Mouse (Mus musculus) E14TG2a.4 (cell line): ENCODE data around the gene App.

Experiments
- H3K27me3 ChIP-seq: 2 replicates; pipeline ENCODE4 v1.6.1; 2014; ENCODE audit warnings: low read length, control low read depth; ENCODE audit not compliant: insufficient read depth
- H3K36me3 ChIP-seq: 2 replicates; pipeline ENCODE4 v1.6.1; 2014; ENCODE audit warnings: low read length, control low read depth; ENCODE audit not compliant: insufficient read depth
- H3K4me1 ChIP-seq: replicated peaks from 2 replicates; pipeline ENCODE4 v1.6.1; 2014; ENCODE audit warnings: low read depth, low read length, control low read depth
- H3K4me3 ChIP-seq: replicated peaks from 2 replicates; pipeline ENCODE4 v1.5.1; 2014; ENCODE audit warnings: mild to moderate bottlenecking, low read length
- H3K9me3 ChIP-seq: 2 replicates; pipeline ENCODE4 v1.6.1; 2014; ENCODE audit warnings: low read length, control low read depth
- CTCF ChIP-seq: conservative IDR thresholded peaks from 2 replicates; pipeline ENCODE4 v1.5.1; 2014; ENCODE audit warnings: low read length
- NANOG ChIP-seq: IDR thresholded peaks from 2 replicates; pipeline ENCODE4 v1.6.1; 2014; ENCODE audit warnings: borderline replicate concordance, low read length, mixed read lengths
- POU5F1 ChIP-seq: IDR thresholded peaks from 2 replicates; pipeline ENCODE4 v1.6.1; 2014; ENCODE audit warnings: low read length, borderline replicate concordance

The App gene

GRCm38 (mm10) chr16:85103116-85103787, 70.3 kb downstream of the App start:
- no peaks in the 10 kb centered on the region for H3K4me1 ChIP-seq
- H3K36me3 ChIP-seq, result no peaks in the 10 kb centered on the region
- no peaks in the 10 kb centered on the region for H3K9me3 ChIP-seq
- H3K27me3 ChIP-seq, result no peaks in the 10 kb centered on the region
- no peak for TF ChIP-seq CTCF
- no peak for TF ChIP-seq POU5F1
- TF ChIP-seq NANOG, result no peak
- no peak overlapping the region for H3K4me3 ChIP-seq

GRCm38 (mm10) chr16:85101544-85101943, 72.0 kb downstream of the App start:
- Histone ChIP-seq H3K4me3 (no peak overlapping the region), H3K27me3 (no peaks in the 10 kb centered on the region), H3K4me1 (no peaks in the 10 kb centered on the region), H3K36me3 (no peaks in the 10 kb centered on the region), H3K9me3 (no peaks in the 10 kb centered on the region)
- TF ChIP-seq NANOG, result no peak
- no peak for TF ChIP-seq CTCF
- TF ChIP-seq POU5F1, result no peak

GRCm38 (mm10) chr16:85100806-85101205, 72.8 kb downstream of the App start:
- Histone ChIP-seq H3K9me3 (no peaks in the 10 kb centered on the region), H3K36me3 (no peaks in the 10 kb centered on the region), H3K4me3 (no peak overlapping the region), H3K27me3 (no peaks in the 10 kb centered on the region), H3K4me1 (no peaks in the 10 kb centered on the region)
- TF ChIP-seq NANOG (no peak), CTCF (no peak)

- TF ChIP-seq CTCF (no peak), POU5F1 (no peak), NANOG (no peak)
- Histone ChIP-seq H3K36me3 (no peaks in the 10 kb centered on the region), H3K27me3 (no peaks in the 10 kb centered on the region), H3K4me1 (no peaks in the 10 kb centered on the region), H3K4me3 (no peak overlapping the region), H3K9me3 (no peaks in the 10 kb centered on the region)
These were observed 74.1 kb downstream of the App start for GRCm38 (mm10) chr16:85099487-85099886.

- H3K4me3 ChIP-seq, result no peak overlapping the region
- H3K9me3 ChIP-seq, result no peaks in the 10 kb centered on the region
- no peaks in the 10 kb centered on the region for H3K27me3 ChIP-seq
- TF ChIP-seq POU5F1 (no peak), NANOG (no peak), CTCF (no peak)
- H3K4me1 ChIP-seq, result no peaks in the 10 kb centered on the region
- no peaks in the 10 kb centered on the region for H3K36me3 ChIP-seq
These were observed 74.5 kb downstream of the App start for GRCm38 (mm10) chr16:85099044-85099443.

- Histone ChIP-seq H3K4me1 (no peaks in the 10 kb centered on the region), H3K36me3 (no peaks in the 10 kb centered on the region), H3K27me3 (peaks cover 3% of the 10 kb centered on the region; the same call in 1 of the 2 replicates), H3K4me3 (no peak overlapping the region), H3K9me3 (no peaks in the 10 kb centered on the region)
- TF ChIP-seq CTCF, result no peak
- no peak for TF ChIP-seq NANOG
- TF ChIP-seq POU5F1, result no peak
These were observed 77.2 kb downstream of the App start for GRCm38 (mm10) chr16:85096396-85096795.

GRCm38 (mm10) chr16:85095923-85096322, 77.6 kb downstream of the App start:
- peaks cover 3% of the 10 kb centered on the region; the same call in 1 of the 2 replicates for H3K27me3 ChIP-seq
- H3K36me3 ChIP-seq, result no peaks in the 10 kb centered on the region
- no peak overlapping the region for H3K4me3 ChIP-seq
- TF ChIP-seq CTCF, result no peak
- no peak for TF ChIP-seq POU5F1
- TF ChIP-seq NANOG, result no peak
- no peaks in the 10 kb centered on the region for H3K4me1 ChIP-seq
- H3K9me3 ChIP-seq, result no peaks in the 10 kb centered on the region

- TF ChIP-seq POU5F1 (no peak), NANOG (no peak), CTCF (no peak)
- H3K9me3 ChIP-seq, result no peaks in the 10 kb centered on the region
- H3K4me3 ChIP-seq, result no peak overlapping the region
These were observed 80.9 kb downstream of the App start for GRCm38 (mm10) chr16:85092644-85093091.

GRCm38 (mm10) chr16:85092183-85092582, 81.4 kb downstream of the App start:
- Histone ChIP-seq H3K4me1 (no peaks in the 10 kb centered on the region), H3K27me3 (peaks cover 3% of the 10 kb centered on the region; the same call in 1 of the 2 replicates), H3K9me3 (no peaks in the 10 kb centered on the region), H3K4me3 (no peak overlapping the region), H3K36me3 (no peaks in the 10 kb centered on the region)
- no peak for TF ChIP-seq NANOG
- TF ChIP-seq CTCF, result no peak
- no peak for TF ChIP-seq POU5F1

More at GRCm38 (mm10) chr16:85092644-85093091, 80.9 kb downstream of the App start:
- H3K27me3 ChIP-seq, result peaks cover 3% of the 10 kb centered on the region; the same call in 1 of the 2 replicates
- H3K4me1 ChIP-seq, result no peaks in the 10 kb centered on the region
- no peaks in the 10 kb centered on the region for H3K36me3 ChIP-seq
